20 mouse cellular contexts compared by ENCODE assay signal in the genomic region with DNA sequence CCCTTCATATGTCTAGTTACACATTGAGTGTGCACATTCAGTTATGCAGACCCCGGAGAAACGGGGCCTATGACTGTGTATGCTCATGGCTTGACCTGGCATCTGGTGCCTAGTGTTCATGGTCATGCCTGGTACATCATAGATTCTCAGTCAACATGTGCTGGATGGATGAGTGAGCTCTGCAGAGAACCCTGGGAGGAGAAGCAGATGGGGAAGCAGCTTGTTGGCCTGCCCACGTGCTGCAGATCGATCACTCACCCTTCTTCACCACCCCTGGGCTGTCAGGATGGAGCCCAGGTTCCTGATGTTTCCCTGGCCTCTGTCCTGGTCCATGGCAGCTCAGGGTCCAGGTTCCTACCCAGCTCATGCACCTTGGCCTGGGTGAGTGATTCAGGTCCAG. TPM values are rescaled to one million over a fixed set of nuclear protein-coding genes. Genes with fewer than 3 reads are reported as not detected.
DNase-seq lines count a peak whose midpoint lies in the region; TF ChIP-seq lines count a peak whose summit lies in the region.
"Had no signal": no experiment of that assay in that cellular context is flagged by ENCODE, and none has a peak within 500 bp of the region (broad histone marks: within the 10 kb centered on the region; RNA-seq: fewer than 3 reads in every experiment).

No protein-coding gene starts in this region.

- peak overlapping the region; percentile 12; the same call in 1 of the 2 replicates for H3K27ac ChIP-seq in gastrocnemius, adult 2 months
- H3K27ac ChIP-seq: embryonic facial prominence, embryonic 10.5 days; forebrain, embryonic 13.5 days; heart, embryonic 10.5 days; hindbrain, embryonic 12.5 days had no signal

- H3K4me3 ChIP-seq in gastrocnemius, adult 2 months, result no peak overlapping the region
- H3K4me3 ChIP-seq: embryonic facial prominence, embryonic 10.5 days; forebrain, embryonic 13.5 days; heart, embryonic 10.5 days; hindbrain, embryonic 12.5 days had no signal

- TF ChIP-seq CTCF in gastrocnemius, adult 2 months (IDR thresholded peaks at IDR 0.05), result no peak

- DNase-seq in gastrocnemius, adult 2 months, result no peak
- no peak for DNase-seq in gastrocnemius, postnatal 36 days
- DNase-seq in layer of hippocampus, adult 8-10 months (ENCODE audit: low spot score in 2 of 2), result peak; percentile 64 to 75
- DNase-seq in layer of hippocampus, postnatal 14 days (ENCODE audit: low spot score in 2 of 2), result no peak
- DNase-seq in right cerebral cortex, adult 2 months (ENCODE audit: low spot score in 2 of 2), result peak; percentile 41 to 52
- no peak for DNase-seq in right cerebral cortex, postnatal 36 days (ENCODE audit: low spot score in 2 of 2)
- peak; percentile 64 to 75 for DNase-seq in layer of hippocampus, postnatal 36 days
- DNase-seq: adrenal gland, postnatal 14 days; cerebellum, adult 18-20 months; cerebellum, adult 9-11 months; cerebellum, postnatal 36 days; forebrain, postnatal 0 days; gastrocnemius, postnatal 25 days; heart, adult 18-20 months; heart, postnatal 10 days; heart, postnatal 4 days had no signal

- intact Hi-C loops in gastrocnemius, adult 2 months (cut with DNase I), result no loop called here
- intact Hi-C loops in gastrocnemius, postnatal 36 days (cut with DNase I), result no loop called here

RNA-seq across cellular contexts. Expression of a gene that starts 13.4 kb away (rescaled TPM):
- total RNA-seq in gastrocnemius, adult 2 months (2021), result under 1 TPM; 0.20 to 0.36 TPM
- under 1 TPM; 0.23 to 0.44 TPM for total RNA-seq in gastrocnemius, postnatal 36 days (2021)
- total RNA-seq in layer of hippocampus, adult 8-10 months (2022), result under 1 TPM in 3 of 4 experiments, not detected in 1; 0.26 to 0.55 (median 0.54) TPM
- under 1 TPM; 0.28 to 0.69 TPM for total RNA-seq in layer of hippocampus, postnatal 14 days (2021)
- total RNA-seq in layer of hippocampus, postnatal 36 days (2021), result under 1 TPM; 0.20 to 0.30 TPM

RNA-seq across cellular contexts. Expression of a gene that starts 22.4 kb away (rescaled TPM):
- total RNA-seq in gastrocnemius, adult 2 months (2021), result 10 to 100 TPM; 23.7 to 32.4 TPM
- 10 to 100 TPM; 30.6 to 32.6 TPM for total RNA-seq in gastrocnemius, postnatal 36 days (2021)
- 10 to 100 TPM; 43.4 to 48.1 (median 46.1) TPM for total RNA-seq in layer of hippocampus, adult 8-10 months (2022)
- total RNA-seq in layer of hippocampus, postnatal 14 days (2021), result 10 to 100 TPM; 45.9 to 47.3 TPM
- total RNA-seq in layer of hippocampus, postnatal 36 days (2021), result 10 to 100 TPM; 48.8 to 49.5 TPM

RNA-seq across cellular contexts. Expression of a gene that starts 52.4 kb away (rescaled TPM):
- total RNA-seq in gastrocnemius, adult 2 months (2021), result 100 to 1,000 TPM; 143 to 146 TPM
- total RNA-seq in gastrocnemius, postnatal 36 days (2021), result 100 to 1,000 TPM; 152 to 202 TPM
- total RNA-seq in layer of hippocampus, adult 8-10 months (2022), result 10 to 100 TPM; 50.3 to 89.6 (median 71.5) TPM
- total RNA-seq in layer of hippocampus, postnatal 14 days (2021), result 10 to 100 TPM; 34.5 to 54.4 TPM
- 10 to 100 TPM; 53.8 to 63.8 TPM for total RNA-seq in layer of hippocampus, postnatal 36 days (2021)

Comparison
In these comparisons a context has a peak if more than half of its experiments do, and no peak if none do; other contexts are left out.
1. DNase-seq: peak in layer of hippocampus, adult 8-10 months (2 of 2), right cerebral cortex, adult 2 months (2 of 2) and layer of hippocampus, postnatal 36 days (2 of 2); none in gastrocnemius, adult 2 months (single experiment), gastrocnemius, postnatal 36 days (0 of 2), layer of hippocampus, postnatal 14 days (0 of 2) and right cerebral cortex, postnatal 36 days (0 of 2).